Mouse (Mus musculus): ENCODE measurements around the gene Dnph1. TPM values are rescaled to one million over a fixed set of nuclear protein-coding genes. Genes with fewer than 3 reads are reported as not detected.

Dnph1 gene
- polyA plus RNA-seq, 1 experiment from 2014 or later, result 107 TPM

GRCm38 (mm10) chr17:46511059-46511710 is 14.7 kb downstream of the Dnph1 start:
- WGBS, result 47% methylated on average over 11 of the region's 11 CpGs
- peak; percentile 45 for DNase-seq (ENCODE audit: extremely low spot score, low spot score)
- H3K4me3 ChIP-seq, result no peak overlapping the region
- H3K36me3 ChIP-seq (replicated peaks), result no peaks in the 10 kb centered on the region
- H3K4me1 ChIP-seq, result peaks cover 5% of the 10 kb centered on the region
- no peaks in the 10 kb centered on the region for H3K9me3 ChIP-seq
- no peak overlapping the region for H3K27ac ChIP-seq
- H3K27me3 ChIP-seq (ENCODE audit: poor library complexity, severe bottlenecking), result no peaks in the 10 kb centered on the region

GRCm38 (mm10) chr17:46513329-46513728 is 16.8 kb downstream of the Dnph1 start:
- H3K27ac ChIP-seq, result no peak overlapping the region
- DNase-seq (ENCODE audit: extremely low spot score, low spot score), result no peak
- peaks cover 8% of the 10 kb centered on the region for H3K4me1 ChIP-seq
- no peak overlapping the region for H3K4me3 ChIP-seq
- no peaks in the 10 kb centered on the region for H3K9me3 ChIP-seq
- H3K36me3 ChIP-seq (replicated peaks), result no peaks in the 10 kb centered on the region
- 76% methylated on average over 2 of the region's 2 CpGs for WGBS
- H3K27me3 ChIP-seq (ENCODE audit: poor library complexity, severe bottlenecking), result no peaks in the 10 kb centered on the region

GRCm38 (mm10) chr17:46519971-46520370 is 23.5 kb downstream of the Dnph1 start:
- DNase-seq (ENCODE audit: extremely low spot score, low spot score), result no peak
- peaks cover 34% of the 10 kb centered on the region for H3K4me1 ChIP-seq
- peak overlapping the region; percentile 41; the same call in 1 of the 2 replicates for H3K27ac ChIP-seq
- peaks cover 44% of the 10 kb centered on the region for H3K27me3 ChIP-seq (ENCODE audit: poor library complexity, severe bottlenecking)
- peak overlapping the region; percentile 27 for H3K4me3 ChIP-seq
- H3K36me3 ChIP-seq (replicated peaks), result no peaks in the 10 kb centered on the region
- WGBS, result 53% methylated on average over 10 of the region's 10 CpGs
- no peaks in the 10 kb centered on the region for H3K9me3 ChIP-seq

GRCm38 (mm10) chr17:46520385-46520979 is 24.0 kb downstream of the Dnph1 start:
- peaks cover 34% of the 10 kb centered on the region for H3K4me1 ChIP-seq
- DNase-seq (ENCODE audit: extremely low spot score, low spot score), result no peak
- H3K27me3 ChIP-seq (ENCODE audit: poor library complexity, severe bottlenecking), result peaks cover 46% of the 10 kb centered on the region
- H3K27ac ChIP-seq, result peak overlapping the region; percentile 41; the same call in 1 of the 2 replicates
- no peaks in the 10 kb centered on the region for H3K9me3 ChIP-seq
- WGBS, result 49% methylated on average over 25 of the region's 25 CpGs
- H3K36me3 ChIP-seq (replicated peaks), result no peaks in the 10 kb centered on the region
- peak overlapping the region; percentile 27 for H3K4me3 ChIP-seq

- no peaks in the 10 kb centered on the region for H3K9me3 ChIP-seq
- peaks cover 36% of the 10 kb centered on the region for H3K4me1 ChIP-seq
- H3K27me3 ChIP-seq (ENCODE audit: poor library complexity, severe bottlenecking), result peaks cover 46% of the 10 kb centered on the region
- H3K36me3 ChIP-seq (replicated peaks), result no peaks in the 10 kb centered on the region
- H3K27ac ChIP-seq, result 0 out of 2 replicates have a peak overlapping the region, but pooled peaks have one; percentile 7
- WGBS, result 80% methylated on average over 9 of the region's 9 CpGs
- no peak for DNase-seq (ENCODE audit: extremely low spot score, low spot score)
- no peak overlapping the region for H3K4me3 ChIP-seq
Observed at GRCm38 (mm10) chr17:46521174-46521573, 24.7 kb downstream of the Dnph1 start.

- DNase-seq (ENCODE audit: extremely low spot score, low spot score), result no peak
- Histone ChIP-seq H3K4me1 (peaks cover 37% of the 10 kb centered on the region), H3K36me3 (replicated peaks) (no peaks in the 10 kb centered on the region), H3K27ac (no peak overlapping the region), H3K9me3 (no peaks in the 10 kb centered on the region), H3K27me3 (ENCODE audit: poor library complexity, severe bottlenecking) (peaks cover 46% of the 10 kb centered on the region), H3K4me3 (no peak overlapping the region; the same call in 1 of the 2 replicates)
- WGBS, result 30% methylated on average over 24 of the region's 24 CpGs
Observed at GRCm38 (mm10) chr17:46521963-46522668, 25.6 kb downstream of the Dnph1 start.

GRCm38 (mm10) chr17:46525065-46525464 is 28.6 kb downstream of the Dnph1 start:
- no peak for DNase-seq (ENCODE audit: extremely low spot score, low spot score)
- Histone ChIP-seq H3K27me3 (ENCODE audit: poor library complexity, severe bottlenecking) (peaks cover 38% of the 10 kb centered on the region), H3K4me1 (peaks cover 31% of the 10 kb centered on the region), H3K4me3 (no peak overlapping the region), H3K9me3 (no peaks in the 10 kb centered on the region), H3K36me3 (replicated peaks) (no peaks in the 10 kb centered on the region), H3K27ac (no peak overlapping the region)
- 91% methylated on average over 10 of the region's 10 CpGs for WGBS

- Histone ChIP-seq H3K4me1 (peaks cover 25% of the 10 kb centered on the region), H3K4me3 (no peak overlapping the region; the same call in 1 of the 2 replicates), H3K27ac (no peak overlapping the region), H3K36me3 (replicated peaks) (no peaks in the 10 kb centered on the region), H3K9me3 (no peaks in the 10 kb centered on the region), H3K27me3 (ENCODE audit: poor library complexity, severe bottlenecking) (peaks cover 31% of the 10 kb centered on the region)
- DNase-seq (ENCODE audit: extremely low spot score, low spot score), result peak; percentile 80
- WGBS, result 37% methylated on average over 12 of the region's 12 CpGs
Observed at GRCm38 (mm10) chr17:46525579-46526307, 29.2 kb downstream of the Dnph1 start.

- Histone ChIP-seq H3K27me3 (ENCODE audit: poor library complexity, severe bottlenecking) (peaks cover 67% of the 10 kb centered on the region), H3K36me3 (replicated peaks) (peaks cover 20% of the 10 kb centered on the region), H3K4me1 (peaks cover 35% of the 10 kb centered on the region), H3K9me3 (no peaks in the 10 kb centered on the region), H3K27ac (no peak overlapping the region), H3K4me3 (no peak overlapping the region)
- WGBS, result 92% methylated on average over 12 of the region's 12 CpGs
- no peak for DNase-seq (ENCODE audit: extremely low spot score, low spot score)
Observed at GRCm38 (mm10) chr17:46543661-46544060, 47.1 kb downstream of the Dnph1 start.

GRCm38 (mm10) chr17:46545813-46546564 is 49.5 kb downstream of the Dnph1 start, which contains the start of gene Cul9:
Cul9 (minus strand) TSS chr17:46546388.
- WGBS, result 1% methylated on average over 49 of the region's 49 CpGs
- H3K27ac ChIP-seq, result peak within 1 kb of the TSS; percentile 77
- peaks cover 55% of the 10 kb centered on the region for H3K27me3 ChIP-seq (ENCODE audit: poor library complexity, severe bottlenecking)

GRCm38 (mm10) chr17:46546591-46546990 is 50.1 kb downstream of the Dnph1 start:
- H3K27ac ChIP-seq, result 0 out of 2 replicates have a peak overlapping the region, but pooled peaks have one; percentile 77

More at GRCm38 (mm10) chr17:46545813-46546564, 49.5 kb downstream of the Dnph1 start, which contains the start of gene Cul9:
- Histone ChIP-seq H3K9me3 (no peaks in the 10 kb centered on the region), H3K4me1 (peaks cover 35% of the 10 kb centered on the region), H3K36me3 (replicated peaks) (peaks cover 37% of the 10 kb centered on the region), H3K4me3 (peak within 1 kb of the TSS; percentile 66)
- peak; percentile 56 for DNase-seq (ENCODE audit: extremely low spot score, low spot score)

GRCm38 (mm10) chr17:46546995-46547394 is 50.5 kb downstream of the Dnph1 start:
- Histone ChIP-seq H3K36me3 (replicated peaks) (peaks cover 41% of the 10 kb centered on the region), H3K4me1 (peaks cover 36% of the 10 kb centered on the region), H3K4me3 (peak overlapping the region; percentile 66), H3K9me3 (no peaks in the 10 kb centered on the region), H3K27ac (no peak overlapping the region), H3K27me3 (ENCODE audit: poor library complexity, severe bottlenecking) (peaks cover 55% of the 10 kb centered on the region)
- WGBS, result 8% methylated on average over 8 of the region's 8 CpGs
- no peak for DNase-seq (ENCODE audit: extremely low spot score, low spot score)

More at GRCm38 (mm10) chr17:46546591-46546990, 50.1 kb downstream of the Dnph1 start:
- H3K36me3 ChIP-seq (replicated peaks), result peaks cover 37% of the 10 kb centered on the region
- no peak for DNase-seq (ENCODE audit: extremely low spot score, low spot score)
- H3K27me3 ChIP-seq (ENCODE audit: poor library complexity, severe bottlenecking), result peaks cover 55% of the 10 kb centered on the region
- WGBS, result 4% methylated on average over 7 of the region's 7 CpGs
- H3K4me1 ChIP-seq, result peaks cover 35% of the 10 kb centered on the region
- H3K9me3 ChIP-seq, result no peaks in the 10 kb centered on the region
- H3K4me3 ChIP-seq, result peak overlapping the region; percentile 66
